Mouse (Mus musculus): ENCODE results near the gene Sorcs3.

GRCm38 (mm10) chr19:48378006-48378540, 172.2 kb downstream of the Sorcs3 start:
- TF ChIP-seq CTCF (IDR thresholded peaks at IDR 0.05; ENCODE audit: borderline replicate concordance, insufficient read depth, low read depth, low read length) (no peak), POLR2A (IDR thresholded peaks at IDR 0.05; ENCODE audit: borderline replicate concordance, insufficient read depth, low read length) (no peak)
